Mouse (Mus musculus) erythroblast, embryonic 14.5 days (primary cell): ENCODE measurements around the gene Trip11.

Source experiments
- GATA1 ChIP-seq: IDR thresholded peaks from 2 replicates; pipeline ENCODE4 v1.6.1; 2012; ENCODE audit warnings: low read length, inconsistent platforms, mixed read lengths
- TAL1 ChIP-seq: IDR thresholded peaks from 3 replicates; pipeline ENCODE4 v1.6.1; 2012; ENCODE audit warnings: low read length, inconsistent platforms, mixed read lengths

- TF ChIP-seq GATA1 (no peak), TAL1 (no peak)
Observed at GRCm38 (mm10) chr12:101834715-101835114, 78.4 kb downstream of the Trip11 start.
